Mouse (Mus musculus) layer of hippocampus, adult 8-10 months (tissue): ENCODE measurements around the gene Tinagl1. TPM values are rescaled to one million over a fixed set of nuclear protein-coding genes. Genes with fewer than 3 reads are reported as not detected.

Source experiments
- DNase-seq, 2 experiments: peaks; one replicate each; pipeline ENCODE4 v3.0.0; 2022; ENCODE audit warnings: low spot score in 2 of 2
- total RNA-seq, 4 experiments: library from RNA; stranded (reverse); gene quantifications; 2 replicates each; pipeline ENCODE4 v1.2.4; 2022

Tinagl1 gene
- 10 to 100 TPM in 3 of 4 experiments, 1 to 10 TPM in 1; 9.7 to 11.8 (median 11.0) TPM for total RNA-seq

GRCm38 (mm10) chr4:130175072-130175711 lies at the start of gene Tinagl1:
Gene Tinagl1 (minus strand): TSS chr4:130175122.
- no peak for DNase-seq

GRCm38 (mm10) chr4:130224071-130224470 lies 49.1 kb upstream of the Tinagl1 start:
- no peak for DNase-seq

- no peak for DNase-seq
Measured at GRCm38 (mm10) chr4:130222179-130222578, 47.3 kb upstream of the Tinagl1 start, which contains the start of gene Gm853. Gene Gm853 (minus strand): TSS chr4:130222401.

- DNase-seq: no peak
Measured at GRCm38 (mm10) chr4:130220176-130220575, 45.3 kb upstream of the Tinagl1 start.

- no peak for DNase-seq
Measured at GRCm38 (mm10) chr4:130215392-130215791, 40.5 kb upstream of the Tinagl1 start.

- DNase-seq: no peak
Measured at GRCm38 (mm10) chr4:130213857-130214256, 38.9 kb upstream of the Tinagl1 start.

- DNase-seq: no peak
Measured at GRCm38 (mm10) chr4:130213197-130213596, 38.3 kb upstream of the Tinagl1 start.

GRCm38 (mm10) chr4:130212421-130212820 lies 37.5 kb upstream of the Tinagl1 start:
- DNase-seq: no peak

- no peak for DNase-seq
Measured at GRCm38 (mm10) chr4:130211870-130212269, 36.9 kb upstream of the Tinagl1 start.

- DNase-seq: peak; percentile 76 to 90
Measured at GRCm38 (mm10) chr4:130198694-130199670, 24.1 kb upstream of the Tinagl1 start.

- DNase-seq: no peak
Measured at GRCm38 (mm10) chr4:130196542-130196941, 21.6 kb upstream of the Tinagl1 start.

GRCm38 (mm10) chr4:130195924-130196323 lies 21.0 kb upstream of the Tinagl1 start:
- no peak for DNase-seq

GRCm38 (mm10) chr4:130192266-130192665 lies 17.3 kb upstream of the Tinagl1 start:
- DNase-seq: no peak

- DNase-seq: no peak
Measured at GRCm38 (mm10) chr4:130189606-130190005, 14.7 kb upstream of the Tinagl1 start.

- peak; percentile 66 to 85 for DNase-seq
Measured at GRCm38 (mm10) chr4:130188806-130189297, 13.9 kb upstream of the Tinagl1 start.

- no peak for DNase-seq
Measured at GRCm38 (mm10) chr4:130186891-130187290, 12.0 kb upstream of the Tinagl1 start.

GRCm38 (mm10) chr4:130186450-130186849 lies 11.5 kb upstream of the Tinagl1 start:
- DNase-seq: no peak

- no peak for DNase-seq
Measured at GRCm38 (mm10) chr4:130183879-130184278, 9.0 kb upstream of the Tinagl1 start.

- DNase-seq: no peak
Measured at GRCm38 (mm10) chr4:130183023-130183422, 8.1 kb upstream of the Tinagl1 start.

GRCm38 (mm10) chr4:130181886-130182285 lies 7.0 kb upstream of the Tinagl1 start:
- DNase-seq: no peak

- DNase-seq: no peak
Measured at GRCm38 (mm10) chr4:130180909-130181602, 6.1 kb upstream of the Tinagl1 start.
